Mouse (Mus musculus): ENCODE results near the gene Slc32a1.

Slc32a1 gene

DNA sequence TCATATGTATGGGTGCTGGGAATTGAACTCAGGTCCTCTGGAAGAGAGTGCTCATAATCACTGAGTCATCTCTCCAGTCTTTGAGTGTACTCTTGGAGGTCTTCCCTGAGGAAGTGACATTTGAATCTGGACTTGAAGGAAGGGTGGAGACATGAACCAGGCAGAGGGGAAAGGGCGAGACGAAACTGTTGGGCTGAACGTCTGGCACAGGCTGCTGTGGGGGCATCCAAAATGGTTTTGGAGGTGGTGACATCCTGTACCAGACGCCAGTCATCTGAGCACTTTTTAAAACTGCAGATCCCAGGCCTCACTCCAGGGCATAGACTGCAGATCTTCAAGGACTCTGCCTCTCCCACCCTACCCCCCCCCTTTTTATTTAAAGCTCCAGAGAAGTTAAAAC lies 45.2 kb downstream of the Slc32a1 start:
- in situ Hi-C loops (cut with MboI, MseI): no loop called here

GRCm38 (mm10) chr2:158658822-158659221 lies 48.3 kb downstream of the Slc32a1 start:
- in situ Hi-C loops (cut with MboI, MseI): no loop called here

GRCm38 (mm10) chr2:158659346-158659745 lies 48.8 kb downstream of the Slc32a1 start:
- in situ Hi-C loops (cut with MboI, MseI): no loop called here

- in situ Hi-C loops (cut with MboI, MseI): no loop called here
These were observed 54.5 kb downstream of the Slc32a1 start, which contains the start of gene Ppp1r16b for GRCm38 (mm10) chr2:158665098-158665497. Ppp1r16b (plus strand) TSS chr2:158665398.

Measured in T-helper 1 cell (primary cell).